ENCODE assay signal across 8 mouse cellular contexts in the genomic region with DNA sequence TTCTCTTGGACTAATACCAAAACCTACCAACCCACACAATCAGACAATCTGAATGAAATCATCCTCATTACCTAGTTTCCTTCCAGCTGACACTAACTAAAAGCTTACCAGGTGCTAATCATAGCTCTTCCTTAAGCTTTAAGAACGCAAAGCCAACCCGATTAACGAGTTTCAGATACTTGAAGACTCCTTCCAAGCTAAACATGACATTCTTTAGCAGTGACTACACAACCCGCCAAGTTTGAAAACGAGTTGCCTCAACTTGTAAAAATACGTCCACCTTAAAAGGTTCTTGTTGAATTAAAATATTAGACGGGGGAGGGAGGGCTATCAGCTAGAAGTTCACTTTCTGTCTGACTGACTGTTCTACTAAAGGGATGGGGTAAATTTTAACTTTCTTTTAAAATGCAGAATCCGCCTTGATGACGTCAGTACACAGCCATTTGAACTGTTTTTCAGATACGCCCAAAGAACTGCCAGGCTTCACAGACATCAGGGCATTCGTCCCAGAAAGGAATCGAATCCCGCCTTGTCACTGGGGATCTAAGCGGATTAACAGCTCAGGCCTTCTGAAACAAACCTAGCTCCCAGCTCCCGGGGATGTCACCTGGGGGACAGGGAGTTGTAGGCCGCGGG. TPM values are rescaled to one million over a fixed set of nuclear protein-coding genes. Genes with fewer than 3 reads are reported as not detected.
DNase-seq lines count a peak whose midpoint lies in the region; ATAC-seq and TF ChIP-seq lines count a peak whose summit lies in the region.

No protein-coding gene starts in this region.

- H3K9ac ChIP-seq in liver, embryonic 12.5 days, result peak overlapping the region; percentile 93
- H3K9ac ChIP-seq in neural tube, embryonic 15.5 days (replicated peaks), result peak overlapping the region; percentile 55

- peak; percentile 63 for ATAC-seq in liver, embryonic 12.5 days
- ATAC-seq in neural tube, embryonic 15.5 days (ENCODE audit: low FRiP score), result no peak; the same call in 1 of the 2 replicates

- peaks cover 20% of the 10 kb centered on the region for H3K36me3 ChIP-seq in liver, embryonic 12.5 days
- no peaks in the 10 kb centered on the region for H3K36me3 ChIP-seq in neural tube, embryonic 15.5 days

- 4% methylated on average over 17 of the region's 17 CpGs for WGBS in liver, embryonic 12.5 days (ENCODE audit: insufficient replicate concordance)
- WGBS in neural tube, embryonic 15.5 days, result 7% methylated on average over 17 of the region's 17 CpGs

- TF ChIP-seq POLR2A in bone marrow macrophage, adult 2 months (IDR thresholded peaks at IDR 0.05; ENCODE audit: borderline replicate concordance, low read depth, low read length), result no peak

- peak overlapping the region; percentile 76 for H3K4me2 ChIP-seq in liver, embryonic 12.5 days
- H3K4me2 ChIP-seq in neural tube, embryonic 15.5 days, result peak overlapping the region; percentile 98

- H3K27ac ChIP-seq in bone marrow macrophage, adult 2 months (ENCODE audit: insufficient read depth, low read depth, low read length), result no peak overlapping the region
- H3K27ac ChIP-seq in liver, embryonic 12.5 days, result peak overlapping the region; percentile 89
- no peak overlapping the region for H3K27ac ChIP-seq in neural tube, embryonic 15.5 days (replicated peaks)

- DNase-seq in retina, adult 2 months (ENCODE audit: low read depth, low spot score), result peak; percentile 55
- DNase-seq in retina, postnatal 1 day, result no peak
- DNase-seq in gonadal fat pad, adult 2 months (ENCODE audit: low read depth), result peak; percentile 93
- DNase-seq in B cell, adult 2 months, result no peak
- no peak for DNase-seq in thymus, postnatal 14 days

- H3K27me3 ChIP-seq in liver, embryonic 12.5 days (replicated peaks), result no peaks in the 10 kb centered on the region
- no peaks in the 10 kb centered on the region for H3K27me3 ChIP-seq in neural tube, embryonic 15.5 days (replicated peaks)

- H3K4me1 ChIP-seq in bone marrow macrophage, adult 2 months (ENCODE audit: control insufficient read depth, insufficient read depth, low read length), result peaks cover 5% of the 10 kb centered on the region; the same call in 1 of the 2 replicates
- H3K4me1 ChIP-seq in liver, embryonic 12.5 days, result peaks cover 29% of the 10 kb centered on the region
- H3K4me1 ChIP-seq in neural tube, embryonic 15.5 days, result peaks cover 5% of the 10 kb centered on the region

- no peaks in the 10 kb centered on the region for H3K9me3 ChIP-seq in liver, embryonic 12.5 days (replicated peaks)
- H3K9me3 ChIP-seq in neural tube, embryonic 15.5 days (replicated peaks), result no peaks in the 10 kb centered on the region

- peak overlapping the region; percentile 70 for H3K4me3 ChIP-seq in bone marrow macrophage, adult 2 months (ENCODE audit: insufficient read depth, low read length)
- peak overlapping the region; percentile 91 for H3K4me3 ChIP-seq in liver, embryonic 12.5 days
- peak overlapping the region; percentile 73 for H3K4me3 ChIP-seq in neural tube, embryonic 15.5 days (replicated peaks)

- TF ChIP-seq CTCF in bone marrow macrophage, adult 2 months (IDR thresholded peaks at IDR 0.05; ENCODE audit: low read depth, low read length), result no peak

RNA-seq across cellular contexts. Expression of gene Diaph3, which starts 0.6 kb away (rescaled TPM):
- polyA plus RNA-seq in bone marrow macrophage, adult 2 months (2012; ENCODE audit: insufficient read depth, insufficient read length, missing spikeins), result 11.0 and 14.4 TPM in 2 replicates
- polyA plus RNA-seq in gonadal fat pad, adult 2 months (2012; rRNA removed), result 0.41 and 0.46 TPM in 2 replicates
- polyA plus RNA-seq in liver, embryonic 12.5 days (2016; fragmentation: Nextera tagmentation; extraction: Ambion mirVana), result 19.8 and 22.0 TPM in 2 replicates
- 3.0 and 4.9 TPM in 2 replicates for polyA plus RNA-seq in neural tube, embryonic 15.5 days (2015; fragmentation: Nextera tagmentation; extraction: Ambion mirVana)

Comparison
In these comparisons a context has a peak if more than half of its experiments do, and no peak if none do; other contexts are left out.
1. DNase-seq: peak in retina, adult 2 months (single experiment) and gonadal fat pad, adult 2 months (single experiment); none in retina, postnatal 1 day (single experiment), B cell, adult 2 months (0 of 2) and thymus, postnatal 14 days (single experiment).
2. Peak in every context shown above with its lines, with median percentiles within 50 percentile points of each other: H3K4me3 ChIP-seq.